Mouse (Mus musculus) cerebellum, adult 2 months (tissue): ENCODE measurements around the gene Efhc1.

Experiments
- CTCF ChIP-seq: fragments of 200-500 bp; IDR thresholded peaks from 2 replicates; pipeline ENCODE4 v1.5.1; 2011; ENCODE audit warnings: low read depth, mild to moderate bottlenecking, control low read depth, low read length, moderate library complexity, borderline replicate concordance; ENCODE audit not compliant: insufficient read depth
- POLR2A ChIP-seq: fragments of 200-500 bp; IDR thresholded peaks from 2 replicates; pipeline ENCODE4 v1.6.1; 2011; ENCODE audit warnings: low read length, control low read depth, borderline replicate concordance; ENCODE audit not compliant: insufficient read depth

DNA sequence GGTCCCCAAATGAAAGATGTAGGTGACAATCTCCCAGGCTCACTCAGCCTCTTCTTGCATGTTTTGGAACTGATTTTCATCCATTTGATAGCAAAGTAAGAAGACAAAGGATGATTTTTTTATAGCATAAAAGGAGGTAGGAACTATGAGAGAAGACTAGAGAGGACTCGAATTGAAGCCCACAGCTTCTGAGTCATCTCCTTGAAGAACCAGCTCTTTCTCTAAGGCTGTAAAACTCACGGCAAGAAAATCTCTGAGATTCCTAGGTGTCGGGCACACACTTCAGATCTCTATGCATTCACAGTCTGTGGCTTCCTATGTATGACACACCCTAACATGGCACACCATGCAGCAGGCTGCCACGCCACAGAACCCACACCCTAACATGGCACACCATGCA is 77.6 kb downstream of the Efhc1 start:
- TF ChIP-seq POLR2A (no peak), CTCF (no peak)
